Mouse (Mus musculus) lung, postnatal 0 days (tissue): ENCODE data around the gene Clec16a.

Experiments used
- CTCF ChIP-seq: IDR thresholded peaks from 2 replicates; pipeline ENCODE4 v1.5.1; 2016; ENCODE audit warnings: antibody characterized with exemption, mild to moderate bottlenecking
- EP300 ChIP-seq: IDR thresholded peaks from 2 replicates; pipeline ENCODE4 v1.6.1; 2016; ENCODE audit warnings: antibody characterized with exemption, mild to moderate bottlenecking, control low read depth

DNA sequence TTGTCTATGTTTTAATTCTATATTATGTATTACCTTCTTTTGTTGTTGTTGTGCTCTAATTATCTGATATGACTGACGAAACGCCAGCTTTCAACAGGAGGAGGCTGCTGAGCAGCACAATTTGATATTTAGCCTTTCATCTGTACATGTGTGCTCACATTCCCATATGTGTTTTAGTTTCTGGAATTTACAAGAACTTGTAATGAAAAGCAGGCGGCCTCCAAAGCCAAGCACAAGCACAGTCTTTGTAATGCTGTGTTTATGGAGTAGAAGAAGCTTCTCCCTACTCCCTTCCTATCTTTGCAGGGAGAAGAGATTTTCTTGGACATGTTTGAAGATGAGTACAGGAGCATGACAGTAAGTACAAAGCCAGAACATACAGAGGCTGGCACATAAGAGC, 89.8 kb downstream of the Clec16a start:
- TF ChIP-seq CTCF (no peak), EP300 (no peak)
